Mouse (Mus musculus): ENCODE results near the gene Mbnl2.
"Not testable (repeated sequence)": the region's sequence is repeated elsewhere in the genome, so short reads cannot be mapped to it uniquely, and the experiment has no call there.

- TF ChIP-seq POLR2A (IDR thresholded peaks at IDR 0.05; ENCODE audit: low read depth, low read length); CTCF (IDR thresholded peaks at IDR 0.05; ENCODE audit: extremely low read depth, insufficient read depth, insufficient read length, insufficient replicate concordance): not testable (repeated sequence)
Observed at GRCm38 (mm10) chr14:120359608-120360007, 84.1 kb downstream of the Mbnl2 start.
